Mouse (Mus musculus) intestine, postnatal 0 days (tissue): Measurements from ENCODE around the gene Majin. TPM values are rescaled to one million over a fixed set of nuclear protein-coding genes. Genes with fewer than 3 reads are reported as not detected.

Experiments
- ATAC-seq: fragments of 200-750 bp; cut with Nextera tagmentation; 2 replicates; pipeline ENCODE4 v1.8.0; 2017; ENCODE audit warnings: mild to moderate bottlenecking, moderate TSS enrichment, moderate library complexity
- H3K27ac ChIP-seq: fragments of 300-500 bp; sonication (generic); 2 replicates; pipeline ENCODE4 v1.5.1; 2014; ENCODE audit warnings: mild to moderate bottlenecking, low read depth, low read length, moderate library complexity
- H3K27me3 ChIP-seq: fragments of 300-500 bp; sonication (generic); replicated peaks from 2 replicates; pipeline ENCODE4 v1.6.1; 2014; ENCODE audit warnings: low read length, mixed read lengths; ENCODE audit not compliant: control insufficient read depth, insufficient read depth
- H3K36me3 ChIP-seq: fragments of 300-500 bp; sonication (generic); 2 replicates; pipeline ENCODE4 v1.6.1; 2014; ENCODE audit warnings: mild to moderate bottlenecking, moderate library complexity; ENCODE audit not compliant: control insufficient read depth, insufficient read depth
- H3K4me1 ChIP-seq: fragments of 300-500 bp; sonication (generic); replicated peaks from 2 replicates; pipeline ENCODE4 v1.6.1; 2014; ENCODE audit warnings: antibody characterized with exemption, low read length, mixed read lengths; ENCODE audit not compliant: control insufficient read depth, insufficient read depth
- H3K4me2 ChIP-seq: fragments of 300-500 bp; sonication (generic); replicated peaks from 2 replicates; pipeline ENCODE4 v1.6.1; 2014; ENCODE audit warnings: low read depth, mild to moderate bottlenecking, moderate library complexity
- H3K4me3 ChIP-seq: fragments of 300-500 bp; sonication (generic); 2 replicates; pipeline ENCODE4 v1.5.1; 2014; ENCODE audit warnings: low read depth, low read length
- H3K9ac ChIP-seq: fragments of 300-500 bp; sonication (generic); 2 replicates; pipeline ENCODE4 v1.6.1; 2014; ENCODE audit warnings: mild to moderate bottlenecking, low read depth, low read length
- H3K9me3 ChIP-seq: fragments of 300-500 bp; sonication (generic); 2 replicates; pipeline ENCODE4 v1.6.1; 2016; ENCODE audit warnings: mixed run types; ENCODE audit not compliant: control insufficient read depth
- CTCF ChIP-seq: sonication (generic); IDR thresholded peaks from 2 replicates; pipeline ENCODE4 v1.5.1; 2016; ENCODE audit warnings: low read depth, mild to moderate bottlenecking, control low read depth, antibody characterized with exemption, moderate library complexity
- WGBS: fragments of 180-500 bp; shearing (Covaris S2); extraction: QIAGEN DNeasy Blood & Tissue Kit; methylation state at CpG from one replicate; pipeline ENCODE4 v1.1.7; 2014; 5-methylcytosine and 5-hydroxymethylcytosine counted together
- microRNA counts: library from miRNA; unstranded; fragments of <30 nt; microRNA quantifications from one replicate; lab custom pipeline; 2016
- microRNA-seq: library from miRNA; unstranded; fragments of <30 nt; microRNA quantifications from one replicate; pipeline ENCODE4, GENCODE M21; 2016
- polyA plus RNA-seq: library from polyadenylated mRNA; unstranded; fragments of >200 nt; fragmentation: Nextera tagmentation; extraction: Ambion mirVana; gene quantifications from 2 replicates; pipeline ENCODE4 v1.2.1, GENCODE M21; 2015

The Majin gene
- polyA plus RNA-seq, 1 experiment from 2014 or later = not detected

DNA sequence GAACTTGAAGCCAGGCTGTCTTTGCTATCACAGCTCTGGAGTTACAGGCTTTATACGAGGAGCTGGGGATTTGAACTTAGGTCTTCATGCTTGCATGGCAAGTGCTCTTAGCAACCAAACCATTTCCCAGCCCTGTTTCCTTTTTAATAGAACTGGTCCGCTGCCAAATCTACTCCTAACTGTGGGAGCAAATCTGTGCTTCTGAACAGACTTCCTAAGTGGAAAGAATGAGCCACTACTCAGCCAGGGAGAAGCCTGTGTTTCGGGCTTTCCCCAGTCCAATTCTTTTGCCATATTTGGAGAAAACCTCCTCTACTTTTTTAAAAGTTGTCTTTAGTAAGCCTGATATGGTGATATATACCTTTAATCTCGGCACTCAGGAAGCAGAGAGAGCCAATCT is 88.5 kb downstream of the Majin start:
- Histone ChIP-seq H3K9me3 (no peaks in the 10 kb centered on the region), H3K27me3 (no peaks in the 10 kb centered on the region), H3K4me2 (no peak overlapping the region), H3K4me1 (peaks cover 7% of the 10 kb centered on the region), H3K9ac (no peak overlapping the region), H3K27ac (peak overlapping the region; percentile 81), H3K36me3 (no peaks in the 10 kb centered on the region), H3K4me3 (no peak overlapping the region)
- no peak for TF ChIP-seq CTCF
- ATAC-seq = no peak
- WGBS = 61% methylated on average over 4 of the region's 4 CpGs

DNA sequence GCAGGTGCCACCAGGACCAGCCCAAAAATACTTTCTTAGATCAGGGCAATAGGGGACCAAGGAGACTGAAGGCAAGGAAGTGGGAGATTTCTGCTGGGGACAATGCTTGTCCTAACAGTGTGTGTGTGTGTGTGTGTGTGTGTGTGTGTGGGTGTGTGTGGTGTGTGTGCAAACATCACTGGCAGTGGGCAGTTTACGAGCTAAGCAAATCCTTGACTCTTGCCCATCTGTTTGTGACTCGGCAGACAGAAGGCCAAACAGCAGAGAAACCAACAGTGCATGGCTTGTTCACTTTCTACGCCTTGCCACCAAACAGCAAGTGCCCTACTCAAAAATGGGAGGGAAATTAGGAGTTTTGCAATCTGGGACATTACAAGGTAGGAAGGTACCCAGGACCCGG is 89.4 kb downstream of the Majin start:
- Histone ChIP-seq H3K36me3 (no peaks in the 10 kb centered on the region), H3K9ac (no peak overlapping the region), H3K9me3 (no peaks in the 10 kb centered on the region), H3K27ac (0 out of 2 replicates have a peak overlapping the region, but pooled peaks have one; percentile 21), H3K4me3 (no peak overlapping the region), H3K4me2 (no peak overlapping the region), H3K27me3 (no peaks in the 10 kb centered on the region), H3K4me1 (peaks cover 9% of the 10 kb centered on the region)
- 59% methylated on average over 4 of the region's 4 CpGs for WGBS
- no peak for TF ChIP-seq CTCF
- ATAC-seq = no peak

MicroRNAs within 50 kb of the gene (microRNA counts, 519-probe panel; counts per million panel counts)
- 6,371 counts per million, percentile 99 among the panel's probes with 10 or more counts for microRNA mmu-miR-192 (lab: Ali Mortazavi, UCI)

Small RNAs within 50 kb of the gene (microRNA-seq; reads per million reads assigned to microRNA genes)
- gene Mir192 (36,860 reads per million, percentile 98 among the genes with 10 or more reads in this experiment), gene Mir194-2 (15,950 reads per million, percentile 95 among the genes with 10 or more reads in this experiment)

Other genes starting within 250 kb of the Majin start
- 23.5 and 23.9 TPM in 2 replicates for gene Pola2, start 220.2 kb upstream of the Majin start, polyA plus RNA-seq
- gene Slc22a20, start 198.2 kb upstream of the Majin start, polyA plus RNA-seq = not detected in 2 replicates
- 17.0 and 17.8 TPM in 2 replicates for gene Capn1, start 168.5 kb upstream of the Majin start, polyA plus RNA-seq
- gene Syvn1, start 137.8 kb upstream of the Majin start, polyA plus RNA-seq = 17.7 and 21.3 TPM in 2 replicates
- gene Mrpl49, start 126.6 kb upstream of the Majin start, polyA plus RNA-seq = 35.0 and 36.3 TPM in 2 replicates
- gene Fau, start 126.5 kb upstream of the Majin start, polyA plus RNA-seq = 964 and 990 TPM in 2 replicates
- 30.8 and 33.3 TPM in 2 replicates for gene Znhit2, start 123.2 kb upstream of the Majin start, polyA plus RNA-seq
- gene Tm7sf2, start 116.0 kb upstream of the Majin start, polyA plus RNA-seq = 13.4 and 17.5 TPM in 2 replicates
- 35.9 and 42.4 TPM in 2 replicates for gene Vps51, start 107.2 kb upstream of the Majin start, polyA plus RNA-seq
- not detected in 2 replicates for gene Tmem262, start 104.4 kb upstream of the Majin start, polyA plus RNA-seq
- 0.43 and 0.47 TPM in 2 replicates for gene Gm28374, start 102.1 kb upstream of the Majin start, polyA plus RNA-seq
- 54.9 and 56.2 TPM in 2 replicates for gene Zfpl1, start 99.4 kb upstream of the Majin start, polyA plus RNA-seq
- 8.7 and 8.9 TPM in 2 replicates for gene Cdca5, start 99.4 kb upstream of the Majin start, polyA plus RNA-seq
- gene AC131692.1, start 90.0 kb upstream of the Majin start, polyA plus RNA-seq = not detected in 2 replicates
- gene Naaladl1, start 78.6 kb upstream of the Majin start, polyA plus RNA-seq = 273 and 333 TPM in 2 replicates
- gene Sac3d1, start 65.7 kb upstream of the Majin start, polyA plus RNA-seq = 17.0 and 19.1 TPM in 2 replicates
- gene Snx15, start 56.1 kb upstream of the Majin start, polyA plus RNA-seq = 23.0 and 23.3 TPM in 2 replicates
- gene Batf2, start 43.4 kb upstream of the Majin start, polyA plus RNA-seq = 0.61 and 1.3 TPM in 2 replicates
- 70.6 and 71.5 TPM in 2 replicates for gene Arl2, start 42.8 kb upstream of the Majin start, polyA plus RNA-seq
- 0.26 and 0.34 TPM in 2 replicates for gene Gpha2, start 42.0 kb downstream of the Majin start, polyA plus RNA-seq
- 15.2 and 17.1 TPM in 2 replicates for gene Ppp2r5b, start 51.5 kb downstream of the Majin start, polyA plus RNA-seq
- gene Atg2a, start 57.3 kb downstream of the Majin start, polyA plus RNA-seq = 3.6 and 4.0 TPM in 2 replicates
- 177 and 201 TPM in 2 replicates for gene Ehd1, start 92.3 kb downstream of the Majin start, polyA plus RNA-seq
- gene Cdc42bpg, start 122.1 kb downstream of the Majin start, polyA plus RNA-seq = 1.8 and 2.3 TPM in 2 replicates
- 17.1 and 19.6 TPM in 2 replicates for gene Men1, start 150.6 kb downstream of the Majin start, polyA plus RNA-seq
- 4.1 and 4.3 TPM in 2 replicates for gene Map4k2, start 156.7 kb downstream of the Majin start, polyA plus RNA-seq
- 51.9 and 55.3 TPM in 2 replicates for gene Sf1, start 179.3 kb downstream of the Majin start, polyA plus RNA-seq
- 4.1 and 4.7 TPM in 2 replicates for gene Pygm, start 200.0 kb downstream of the Majin start, polyA plus RNA-seq
- 38.5 and 41.5 TPM in 2 replicates for gene Rasgrp2, start 215.0 kb downstream of the Majin start, polyA plus RNA-seq
- 1.2 and 1.4 TPM in 2 replicates for gene Nrxn2, start 234.3 kb downstream of the Majin start, polyA plus RNA-seq